9 mouse cellular contexts compared by ENCODE assay signal in genomic region chr7:142441585-142441984, GRCm38 (mm10). TPM values are rescaled to one million over a fixed set of nuclear protein-coding genes. Genes with fewer than 3 reads are reported as not detected.
DNase-seq lines count a peak whose midpoint lies in the region; ATAC-seq and TF ChIP-seq lines count a peak whose summit lies in the region.
"Had no signal": no experiment of that assay in that cellular context is flagged by ENCODE, and none has a peak within 500 bp of the region (broad histone marks: within the 10 kb centered on the region; RNA-seq: fewer than 3 reads in every experiment).

Tnni2 (plus strand) TSS chr7:142441808.

- H3K27me3 ChIP-seq in hindbrain, embryonic 10.5 days (ENCODE audit: insufficient read depth, poor library complexity, severe bottlenecking) = peaks cover 4% of the 10 kb centered on the region; the same call in 1 of the 2 replicates
- no peaks in the 10 kb centered on the region for H3K27me3 ChIP-seq in hindbrain, postnatal 0 days (ENCODE audit: insufficient read depth, low read length)
- no peaks in the 10 kb centered on the region for H3K27me3 ChIP-seq in limb, embryonic 10.5 days (ENCODE audit: low read depth, poor library complexity, severe bottlenecking)
- no peaks in the 10 kb centered on the region for H3K27me3 ChIP-seq in stomach, embryonic 16.5 days (ENCODE audit: control insufficient read depth, insufficient read depth, low read length)

- H3K36me3 ChIP-seq in hindbrain, embryonic 10.5 days = no peaks in the 10 kb centered on the region
- no peaks in the 10 kb centered on the region for H3K36me3 ChIP-seq in hindbrain, postnatal 0 days (ENCODE audit: insufficient read depth, low read length)
- H3K36me3 ChIP-seq in limb, embryonic 10.5 days = no peaks in the 10 kb centered on the region
- H3K36me3 ChIP-seq in stomach, embryonic 16.5 days (ENCODE audit: control insufficient read depth, insufficient read depth, low read length) = no peaks in the 10 kb centered on the region

- peaks cover 21% of the 10 kb centered on the region for H3K4me1 ChIP-seq in hindbrain, embryonic 10.5 days (replicated peaks)
- H3K4me1 ChIP-seq in hindbrain, postnatal 0 days (ENCODE audit: insufficient read depth, low read length) = no peaks in the 10 kb centered on the region
- H3K4me1 ChIP-seq in limb, embryonic 10.5 days = peaks cover 46% of the 10 kb centered on the region
- peaks cover 31% of the 10 kb centered on the region for H3K4me1 ChIP-seq in stomach, embryonic 16.5 days (ENCODE audit: control insufficient read depth, insufficient read depth, low read length)

- no peak for ATAC-seq in hindbrain, postnatal 0 days
- no peak for ATAC-seq in stomach, embryonic 16.5 days (ENCODE audit: insufficient read depth, low FRiP score)

- H3K4me3 ChIP-seq in hindbrain, embryonic 10.5 days = no peak within 1 kb of the TSS
- H3K4me3 ChIP-seq in hindbrain, postnatal 0 days (ENCODE audit: low read length) = no peak within 1 kb of the TSS
- H3K4me3 ChIP-seq in limb, embryonic 10.5 days = no peak within 1 kb of the TSS
- H3K4me3 ChIP-seq in stomach, embryonic 16.5 days (replicated peaks; ENCODE audit: low read length) = no peak within 1 kb of the TSS
- no peak within 1 kb of the TSS for H3K4me3 ChIP-seq in layer of hippocampus, adult 2 months

- no peak for DNase-seq in hindbrain, embryonic 10.5 days (ENCODE audit: low spot score)
- DNase-seq in hindbrain, postnatal 0 days (ENCODE audit: low spot score) = no peak
- no peak for DNase-seq in thymus, postnatal 0 days (ENCODE audit: low spot score)
- no peak for DNase-seq in thymus, adult 18-20 months
- no peak for DNase-seq in limb, embryonic 10.5 days (ENCODE audit: low spot score)
- no peak for DNase-seq in embryo, embryonic 10 days (ENCODE audit: low spot score)
- DNase-seq in layer of hippocampus, adult 2 months (ENCODE audit: low spot score in 2 of 2) = no peak
- DNase-seq: kidney, postnatal 14 days had no signal

- no peak for TF ChIP-seq CTCF in hindbrain, postnatal 0 days (IDR thresholded peaks at IDR 0.05; ENCODE audit: low read depth)
- no peak for TF ChIP-seq CTCF in layer of hippocampus, adult 2 months (conservative IDR thresholded peaks at IDR 0.05)

- no peak within 1 kb of the TSS for H3K9ac ChIP-seq in hindbrain, postnatal 0 days (replicated peaks; ENCODE audit: low read length)
- peak within 1 kb of the TSS; percentile 72 for H3K9ac ChIP-seq in stomach, embryonic 16.5 days (ENCODE audit: low read length)

- H3K4me2 ChIP-seq in hindbrain, postnatal 0 days (ENCODE audit: low read depth, low read length) = no peak within 1 kb of the TSS
- peak within 1 kb of the TSS; percentile 20 for H3K4me2 ChIP-seq in stomach, embryonic 16.5 days (ENCODE audit: low read depth, low read length)

- 80% methylated on average over 9 of the region's 9 CpGs for WGBS in hindbrain, embryonic 10.5 days
- WGBS in hindbrain, postnatal 0 days = 81% methylated on average over 9 of the region's 9 CpGs
- WGBS in limb, embryonic 10.5 days = 80% methylated on average over 9 of the region's 9 CpGs
- 70% methylated on average over 9 of the region's 9 CpGs for WGBS in stomach, embryonic 16.5 days

- H3K27ac ChIP-seq in hindbrain, embryonic 10.5 days = peak within 1 kb of the TSS; percentile 82
- no peak within 1 kb of the TSS for H3K27ac ChIP-seq in hindbrain, postnatal 0 days
- H3K27ac ChIP-seq in limb, embryonic 10.5 days = peak within 1 kb of the TSS; percentile 87
- peak within 1 kb of the TSS; percentile 72 for H3K27ac ChIP-seq in stomach, embryonic 16.5 days (ENCODE audit: low read length)
- no peak within 1 kb of the TSS for H3K27ac ChIP-seq in layer of hippocampus, adult 2 months

- no peaks in the 10 kb centered on the region for H3K9me3 ChIP-seq in hindbrain, embryonic 10.5 days
- H3K9me3 ChIP-seq in hindbrain, postnatal 0 days (ENCODE audit: low read length) = no peaks in the 10 kb centered on the region
- no peaks in the 10 kb centered on the region for H3K9me3 ChIP-seq in limb, embryonic 10.5 days (replicated peaks)
- H3K9me3 ChIP-seq in stomach, embryonic 16.5 days (replicated peaks; ENCODE audit: control insufficient read depth, low read length) = no peaks in the 10 kb centered on the region

RNA-seq across cellular contexts. Expression of gene Tnni2, which starts in this region (rescaled TPM):
- polyA plus RNA-seq in hindbrain, embryonic 10.5 days (2016; fragmentation: Nextera tagmentation; extraction: Ambion mirVana) = 1.2 and 1.3 TPM in 2 replicates
- 1.3 and 8.5 TPM in 2 replicates for total RNA-seq in hindbrain, postnatal 0 days (2014; rRNA removed)
- 0.63 TPM in 2 replicates for polyA plus RNA-seq in hindbrain, postnatal 0 days (2015; fragmentation: Nextera tagmentation; extraction: Ambion mirVana)
- 14.1 and 14.3 TPM in 2 replicates for polyA plus RNA-seq in thymus, postnatal 0 days (2015; fragmentation: Nextera tagmentation; extraction: Ambion mirVana)
- polyA plus RNA-seq in limb, embryonic 10.5 days (2016; fragmentation: Nextera tagmentation; extraction: Ambion mirVana) = 2.4 and 3.6 TPM in 2 replicates
- 20.2 and 217 TPM in 2 replicates for polyA plus RNA-seq in stomach, embryonic 16.5 days (2015; fragmentation: Nextera tagmentation; extraction: Ambion mirVana)
- total RNA-seq in layer of hippocampus, adult 2 months (2021) = not detected

Comparison
In these comparisons a context has a peak if more than half of its experiments do, and no peak if none do; other contexts are left out.
1. H3K27ac ChIP-seq: peak in hindbrain, embryonic 10.5 days (single experiment), limb, embryonic 10.5 days (single experiment) and stomach, embryonic 16.5 days (single experiment); none in hindbrain, postnatal 0 days (single experiment) and layer of hippocampus, adult 2 months (single experiment).